In genomic region chr11:110268244-110268844, GRCm38 (mm10) we compare ENCODE assay signal across 8 mouse cellular contexts. TPM values are rescaled to one million over a fixed set of nuclear protein-coding genes. Genes with fewer than 3 reads are reported as not detected.
A peak's percentile ranks its signal among the peaks of the same experiment; 100 is the strongest.
DNase-seq lines count a peak whose midpoint lies in the region; ATAC-seq and TF ChIP-seq lines count a peak whose summit lies in the region.

No protein-coding gene starts in this region.

- no peak overlapping the region for H3K4me2 ChIP-seq in lung, postnatal 0 days (replicated peaks; ENCODE audit: low read depth, low read length)

- ATAC-seq in lung, postnatal 0 days = peak; percentile 77

- no peak for TF ChIP-seq POLR2A in cerebellum, adult 2 months (IDR thresholded peaks at IDR 0.05; ENCODE audit: borderline replicate concordance, insufficient read depth, low read length)

- no peak overlapping the region for H3K9ac ChIP-seq in lung, postnatal 0 days (replicated peaks; ENCODE audit: low read depth)

- WGBS in cerebellum, adult 2 months = 48% methylated on average over 8 of the region's 8 CpGs
- WGBS in lung, postnatal 0 days = 35% methylated on average over 8 of the region's 8 CpGs

- H3K9me3 ChIP-seq in lung, postnatal 0 days (ENCODE audit: low read length) = no peaks in the 10 kb centered on the region

- DNase-seq in MN1 (ENCODE audit: low spot score) = peak; percentile 29
- peak; percentile 65 to 83 for DNase-seq in cerebellum, adult 2 months
- DNase-seq in forelimb bud, embryonic 11.5 days (ENCODE audit: low read depth, low spot score) = peak; percentile 83
- peak; percentile 96 for DNase-seq in heart, postnatal 4 days
- DNase-seq in layer of hippocampus, adult 2 months (ENCODE audit: low spot score in 2 of 2) = peak; percentile 77 to 91
- DNase-seq in lung, postnatal 0 days (ENCODE audit: low spot score) = peak; percentile 93
- DNase-seq in ovary, adult 18-20 months (ENCODE audit: low spot score) = peak; percentile 68
- peak; percentile 84 for DNase-seq in thymus, postnatal 0 days (ENCODE audit: low spot score)

- no peaks in the 10 kb centered on the region for H3K27me3 ChIP-seq in cerebellum, adult 2 months (ENCODE audit: control insufficient read depth, insufficient read depth, low read length)
- no peaks in the 10 kb centered on the region for H3K27me3 ChIP-seq in lung, postnatal 0 days (replicated peaks; ENCODE audit: insufficient read depth, low read length)

- H3K36me3 ChIP-seq in lung, postnatal 0 days (ENCODE audit: insufficient read depth, low read length) = no peaks in the 10 kb centered on the region

- no peak overlapping the region for H3K27ac ChIP-seq in cerebellum, adult 2 months (ENCODE audit: insufficient read depth, low read length)
- peak overlapping the region; percentile 16; the same call in 1 of the 2 replicates for H3K27ac ChIP-seq in layer of hippocampus, adult 2 months
- H3K27ac ChIP-seq in lung, postnatal 0 days (ENCODE audit: low read length) = no peak overlapping the region

- peak; percentile 94 for TF ChIP-seq CTCF in cerebellum, adult 2 months (IDR thresholded peaks at IDR 0.05; ENCODE audit: borderline replicate concordance, insufficient read depth, low read depth, low read length)
- TF ChIP-seq CTCF in layer of hippocampus, adult 2 months (conservative IDR thresholded peaks at IDR 0.05) = peak; percentile 98
- peak; percentile 99 for TF ChIP-seq CTCF in lung, postnatal 0 days (IDR thresholded peaks at IDR 0.05)

- no peak overlapping the region for H3K4me3 ChIP-seq in cerebellum, adult 2 months (replicated peaks; ENCODE audit: insufficient read depth, low read depth, low read length)
- no peak overlapping the region for H3K4me3 ChIP-seq in layer of hippocampus, adult 2 months
- no peak overlapping the region for H3K4me3 ChIP-seq in lung, postnatal 0 days (ENCODE audit: low read depth, low read length)

- H3K4me1 ChIP-seq in cerebellum, adult 2 months (ENCODE audit: control insufficient read depth, insufficient read depth, low read length) = peaks cover 5% of the 10 kb centered on the region
- H3K4me1 ChIP-seq in lung, postnatal 0 days (ENCODE audit: insufficient read depth, low read depth, low read length) = no peaks in the 10 kb centered on the region

- TF ChIP-seq EP300 in lung, postnatal 0 days (IDR thresholded peaks at IDR 0.05) = no peak

RNA-seq across cellular contexts. Expression of gene Abca6, which starts 16.8 kb away (rescaled TPM):
- polyA plus RNA-seq in cerebellum, adult 2 months (2012; rRNA removed) = 0.62 and 1.1 TPM in 2 replicates
- total RNA-seq in heart, postnatal 4 days (2021) = 1 to 10 TPM; 4.1 to 5.6 TPM
- 1 to 10 TPM; 1.4 to 1.6 TPM for total RNA-seq in layer of hippocampus, adult 2 months (2021)
- polyA plus RNA-seq in lung, postnatal 0 days (2015; fragmentation: Nextera tagmentation; extraction: Ambion mirVana) = 1.6 and 2.3 TPM in 2 replicates
- polyA plus RNA-seq in thymus, postnatal 0 days (2015; fragmentation: Nextera tagmentation; extraction: Ambion mirVana) = 0.27 and 0.43 TPM in 2 replicates

Comparison
In these comparisons a context has a peak if more than half of its experiments do, and no peak if none do; other contexts are left out.
1. DNase-seq: peak in every context shown above with its lines; median percentile 96 in heart, postnatal 4 days; 93 in lung, postnatal 0 days; 84 in layer of hippocampus, adult 2 months; 84 in thymus, postnatal 0 days; 83 in forelimb bud, embryonic 11.5 days; 74 in cerebellum, adult 2 months; 68 in ovary, adult 18-20 months; 29 in MN1.